Mouse (Mus musculus): ENCODE data around the gene 1810010D01Rik. TPM values are rescaled to one million over a fixed set of nuclear protein-coding genes. Genes with fewer than 3 reads are reported as not detected.

The 1810010D01Rik gene
- polyA plus RNA-seq, 2 experiments, result 0.23 TPM; not detected in 1

DNA sequence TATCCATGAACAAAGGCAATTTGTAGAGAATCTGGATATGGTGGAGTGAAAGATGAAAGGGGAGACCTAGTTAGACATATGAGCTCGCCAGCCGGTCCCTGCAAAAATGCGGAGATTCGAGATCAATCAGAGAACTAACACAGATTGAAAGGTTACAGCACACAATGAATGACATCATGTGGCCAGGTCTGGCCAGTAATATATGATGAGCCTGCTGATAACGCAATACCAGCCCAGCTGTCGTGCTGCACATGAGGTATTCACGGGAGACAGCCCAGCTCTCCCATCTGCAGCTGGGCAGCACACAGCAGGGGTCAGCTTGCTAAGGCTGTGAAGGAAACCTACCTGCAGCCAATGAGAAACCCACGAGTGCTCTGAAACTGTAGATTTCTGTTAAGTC, 18.6 kb downstream of the 1810010D01Rik start:
- H3K4me2 ChIP-seq (ENCODE audit: low read depth), result no peak overlapping the region

DNA sequence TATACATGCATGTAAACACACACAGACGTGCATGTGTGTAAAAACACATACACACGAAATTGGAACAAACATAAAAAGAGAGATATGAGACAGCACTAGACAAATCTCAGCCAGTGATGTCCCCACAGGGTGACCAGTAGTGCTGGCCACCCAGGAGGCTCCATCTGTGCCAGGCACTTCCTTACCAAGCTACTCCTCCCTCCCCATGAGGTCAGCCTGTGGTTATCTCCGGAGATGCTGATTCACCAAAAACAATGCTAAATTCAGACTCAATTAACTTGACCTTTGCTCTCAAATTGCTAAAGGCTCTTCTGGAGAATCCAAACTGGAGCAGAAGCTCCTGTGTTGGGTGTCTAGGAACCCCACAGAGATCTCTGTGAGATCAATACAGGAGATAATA, 20.1 kb downstream of the 1810010D01Rik start:
- H3K27me3 ChIP-seq (ENCODE audit: control insufficient read depth, insufficient read depth, low read length), result no peaks in the 10 kb centered on the region
- WGBS (ENCODE audit: insufficient replicate concordance), result 33% methylated on average over 3 of the region's 3 CpGs
- ATAC-seq (ENCODE audit: insufficient read depth) (no peak), DNase-seq (ENCODE audit: low read depth in 3 of 3, low spot score in 3 of 3) (no peak)
- no peaks in the 10 kb centered on the region for H3K4me1 ChIP-seq (replicated peaks; ENCODE audit: control insufficient read depth in 2 of 2, insufficient read depth in 2 of 2, low read length in 1 of 2)
- no peak overlapping the region for H3K9ac ChIP-seq (replicated peaks)
- no peaks in the 10 kb centered on the region for H3K9me3 ChIP-seq (ENCODE audit: control insufficient read depth, low read length)
- H3K27ac ChIP-seq, result no peak overlapping the region
- no peak overlapping the region for H3K4me2 ChIP-seq (ENCODE audit: low read depth)
- no peak overlapping the region for H3K4me3 ChIP-seq (ENCODE audit: insufficient read depth in 1 of 2, low read depth in 2 of 2, low read length in 2 of 2)
- no peaks in the 10 kb centered on the region for H3K36me3 ChIP-seq (replicated peaks; ENCODE audit: control insufficient read depth, insufficient read depth, low read depth)
- no peak for TF ChIP-seq CTCF (IDR thresholded peaks at IDR 0.05; ENCODE audit: low read depth)
- no peak for TF ChIP-seq EP300 (IDR thresholded peaks at IDR 0.05; ENCODE audit: low read depth)

More for the DNA sequence above, 18.6 kb downstream of the 1810010D01Rik start:
- Histone ChIP-seq H3K27ac (no peak overlapping the region), H3K4me1 (replicated peaks; ENCODE audit: control insufficient read depth in 2 of 2, insufficient read depth in 2 of 2, low read length in 1 of 2) (0 out of 4 replicates have a peak, but pooled peaks cover 0 to 1% of the 10 kb centered on the region in 2 experiments), H3K9me3 (ENCODE audit: control insufficient read depth, low read length) (no peaks in the 10 kb centered on the region), H3K4me3 (ENCODE audit: insufficient read depth in 1 of 2, low read depth in 2 of 2, low read length in 2 of 2) (no peak overlapping the region), H3K27me3 (ENCODE audit: control insufficient read depth, insufficient read depth, low read length) (no peaks in the 10 kb centered on the region), H3K36me3 (replicated peaks; ENCODE audit: control insufficient read depth, insufficient read depth, low read depth) (no peaks in the 10 kb centered on the region), H3K9ac (replicated peaks) (no peak overlapping the region)
- DNase-seq (ENCODE audit: low read depth in 3 of 3, low spot score in 3 of 3), result no peak
- WGBS (ENCODE audit: insufficient replicate concordance), result 53% methylated on average over 8 of the region's 8 CpGs
- TF ChIP-seq EP300 (IDR thresholded peaks at IDR 0.05; ENCODE audit: low read depth), result no peak
- TF ChIP-seq CTCF (IDR thresholded peaks at IDR 0.05; ENCODE audit: low read depth), result no peak
- no peak for ATAC-seq (ENCODE audit: insufficient read depth)

DNA sequence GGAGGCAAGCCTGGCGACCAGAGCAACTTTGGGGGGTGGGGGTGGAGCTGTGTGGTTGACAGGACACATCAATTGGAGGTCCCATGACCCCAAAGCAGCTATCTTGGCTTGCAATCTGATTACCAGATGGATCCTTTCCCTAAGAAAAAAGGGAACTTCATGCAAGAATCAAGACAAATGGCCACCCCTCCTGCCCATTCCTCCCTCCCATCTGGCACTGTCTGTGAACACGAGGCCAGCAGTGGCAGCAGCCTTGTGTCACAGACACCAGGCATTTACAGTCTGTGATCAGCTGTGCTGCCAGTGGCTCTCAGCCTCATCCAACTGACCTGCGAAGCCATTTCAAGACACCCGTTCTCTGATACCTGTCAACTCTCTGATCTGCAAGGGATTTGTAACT, 25.5 kb downstream of the 1810010D01Rik start:
- 38% methylated on average over 4 of the region's 4 CpGs for WGBS (ENCODE audit: insufficient replicate concordance)
- Histone ChIP-seq H3K9me3 (ENCODE audit: control insufficient read depth, low read length) (no peaks in the 10 kb centered on the region), H3K27me3 (ENCODE audit: control insufficient read depth, insufficient read depth, low read length) (no peaks in the 10 kb centered on the region), H3K9ac (replicated peaks) (no peak overlapping the region), H3K36me3 (replicated peaks; ENCODE audit: control insufficient read depth, insufficient read depth, low read depth) (no peaks in the 10 kb centered on the region), H3K4me1 (replicated peaks; ENCODE audit: control insufficient read depth in 2 of 2, insufficient read depth in 2 of 2, low read length in 1 of 2) (no peaks in the 10 kb centered on the region), H3K4me3 (ENCODE audit: insufficient read depth in 1 of 2, low read depth in 2 of 2, low read length in 2 of 2) (no peak overlapping the region), H3K27ac (no peak overlapping the region), H3K4me2 (ENCODE audit: low read depth) (no peak overlapping the region)
- DNase-seq (ENCODE audit: low read depth in 3 of 3, low spot score in 3 of 3), result no peak
- no peak for TF ChIP-seq EP300 (IDR thresholded peaks at IDR 0.05; ENCODE audit: low read depth)
- no peak for TF ChIP-seq CTCF (IDR thresholded peaks at IDR 0.05; ENCODE audit: low read depth)
- no peak for ATAC-seq (ENCODE audit: insufficient read depth)

DNA sequence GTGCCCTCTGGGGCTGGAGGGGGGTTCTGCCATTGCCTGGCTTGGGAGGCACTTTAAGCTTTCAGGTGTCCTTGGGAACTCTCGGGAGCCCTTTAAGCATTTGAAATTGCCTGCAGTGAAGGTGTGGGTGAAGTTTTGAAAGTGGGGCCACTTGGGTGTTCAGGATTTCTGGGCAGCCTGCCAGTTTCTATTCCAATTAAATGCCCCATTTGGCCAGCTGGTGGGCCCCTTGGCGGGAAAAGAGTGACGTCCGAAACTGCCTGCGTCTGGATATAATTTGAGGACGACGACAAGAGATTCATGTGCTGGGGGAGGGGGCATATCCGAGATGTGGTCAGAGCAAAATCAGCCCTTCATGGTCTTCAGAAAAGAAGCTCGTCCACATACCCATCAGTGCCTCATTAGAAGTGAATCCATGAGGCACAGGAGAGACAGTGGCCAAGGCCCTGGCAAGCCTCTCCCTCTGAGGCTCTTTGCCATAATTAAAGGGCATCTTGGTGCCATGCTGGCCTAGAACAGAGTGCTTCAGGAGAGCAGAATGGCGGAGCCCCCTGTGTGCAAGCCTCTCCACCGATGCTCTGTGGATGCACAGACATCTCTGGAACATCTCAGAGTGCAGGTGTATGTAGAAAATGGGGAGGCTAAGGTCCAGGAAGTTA, 26.4 kb downstream of the 1810010D01Rik start:
- no peak overlapping the region for H3K4me3 ChIP-seq (ENCODE audit: insufficient read depth in 1 of 2, low read depth in 2 of 2, low read length in 2 of 2)
- no peak overlapping the region for H3K4me2 ChIP-seq (ENCODE audit: low read depth)
- H3K4me1 ChIP-seq (replicated peaks; ENCODE audit: control insufficient read depth in 2 of 2, insufficient read depth in 2 of 2, low read length in 1 of 2), result no peaks in the 10 kb centered on the region
- ATAC-seq (ENCODE audit: insufficient read depth) (no peak), DNase-seq (ENCODE audit: low read depth in 3 of 3, low spot score in 3 of 3) (no peak)
- H3K27me3 ChIP-seq (ENCODE audit: control insufficient read depth, insufficient read depth, low read length), result no peaks in the 10 kb centered on the region
- TF ChIP-seq CTCF (IDR thresholded peaks at IDR 0.05; ENCODE audit: low read depth) (no peak), EP300 (IDR thresholded peaks at IDR 0.05; ENCODE audit: low read depth) (no peak)
- no peaks in the 10 kb centered on the region for H3K9me3 ChIP-seq (ENCODE audit: control insufficient read depth, low read length)
- 59% methylated on average over 11 of the region's 11 CpGs for WGBS (ENCODE audit: insufficient replicate concordance)
- H3K36me3 ChIP-seq (replicated peaks; ENCODE audit: control insufficient read depth, insufficient read depth, low read depth), result no peaks in the 10 kb centered on the region
- H3K27ac ChIP-seq, result no peak overlapping the region
- no peak overlapping the region for H3K9ac ChIP-seq (replicated peaks)

DNA sequence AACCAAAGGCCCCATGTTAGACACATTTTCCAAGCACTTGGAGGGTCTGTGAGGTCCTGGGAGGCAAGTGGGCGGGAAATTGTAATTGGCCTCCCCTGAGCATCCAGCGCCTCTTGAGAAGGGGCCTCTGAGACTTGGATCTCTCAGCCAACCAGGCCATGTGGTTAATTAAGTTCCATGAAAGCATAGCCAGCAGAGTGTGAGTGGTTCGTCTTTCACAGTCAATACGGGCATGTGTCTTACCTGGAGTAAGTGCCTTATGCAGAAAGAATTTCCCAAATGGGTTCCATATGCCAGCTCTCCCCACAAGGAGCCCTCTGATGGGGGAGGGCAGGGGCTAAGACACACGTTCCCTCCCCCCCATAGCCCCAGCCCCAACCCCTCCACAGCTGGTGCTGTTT, 28.2 kb downstream of the 1810010D01Rik start:
- Histone ChIP-seq H3K4me2 (ENCODE audit: low read depth) (no peak overlapping the region), H3K4me1 (replicated peaks; ENCODE audit: control insufficient read depth in 2 of 2, insufficient read depth in 2 of 2, low read length in 1 of 2) (no peaks in the 10 kb centered on the region), H3K27me3 (ENCODE audit: control insufficient read depth, insufficient read depth, low read length) (no peaks in the 10 kb centered on the region), H3K9me3 (ENCODE audit: control insufficient read depth, low read length) (no peaks in the 10 kb centered on the region), H3K36me3 (replicated peaks; ENCODE audit: control insufficient read depth, insufficient read depth, low read depth) (no peaks in the 10 kb centered on the region), H3K27ac (no peak overlapping the region), H3K9ac (replicated peaks) (no peak overlapping the region), H3K4me3 (ENCODE audit: insufficient read depth in 1 of 2, low read depth in 2 of 2, low read length in 2 of 2) (no peak overlapping the region)
- ATAC-seq (ENCODE audit: insufficient read depth), result no peak
- 38% methylated on average over 5 of the region's 5 CpGs for WGBS (ENCODE audit: insufficient replicate concordance)
- no peak for DNase-seq (ENCODE audit: low read depth in 3 of 3, low spot score in 3 of 3)
- no peak for TF ChIP-seq CTCF (IDR thresholded peaks at IDR 0.05; ENCODE audit: low read depth)
- TF ChIP-seq EP300 (IDR thresholded peaks at IDR 0.05; ENCODE audit: low read depth), result no peak
